Mouse (Mus musculus) adrenal gland, postnatal 10 days (tissue): ENCODE measurements around the gene Eaf1. TPM values are rescaled to one million over a fixed set of nuclear protein-coding genes. Genes with fewer than 3 reads are reported as not detected.
A peak's percentile ranks its signal among the peaks of the same experiment; 100 is the strongest.

Experiments
- DNase-seq: peaks from one replicate; pipeline ENCODE4 v3.0.0; 2021; ENCODE audit warnings: mixed read lengths
- total RNA-seq, 2 experiments: library from RNA; stranded (reverse); gene quantifications; 2 replicates each; pipeline ENCODE4 v1.2.3; 2021

The Eaf1 gene
- total RNA-seq, 2 experiments from 2014 or later, result 30.9 to 38.7 TPM

GRCm38 (mm10) chr14:31509911-31510310 is 15.7 kb downstream of the Eaf1 start:
- peak; percentile 78 for DNase-seq

GRCm38 (mm10) chr14:31510322-31510721 is 16.1 kb downstream of the Eaf1 start:
- peak; percentile 8 for DNase-seq

- no peak for DNase-seq
Observed at GRCm38 (mm10) chr14:31515895-31516294, 21.7 kb downstream of the Eaf1 start.

- DNase-seq, result peak; percentile 19
Observed at GRCm38 (mm10) chr14:31519165-31519564, 25.0 kb downstream of the Eaf1 start.

GRCm38 (mm10) chr14:31521318-31521717 is 27.1 kb downstream of the Eaf1 start:
- no peak for DNase-seq

- DNase-seq, result no peak
Observed at GRCm38 (mm10) chr14:31525040-31525810, 31.0 kb downstream of the Eaf1 start.

- DNase-seq, result no peak
Observed at GRCm38 (mm10) chr14:31530847-31531246, 36.6 kb downstream of the Eaf1 start.

GRCm38 (mm10) chr14:31531506-31532148 is 37.4 kb downstream of the Eaf1 start:
- peak; percentile 34 for DNase-seq

- no peak for DNase-seq
Observed at GRCm38 (mm10) chr14:31532656-31533055, 38.5 kb downstream of the Eaf1 start.

GRCm38 (mm10) chr14:31537298-31537697 is 43.1 kb downstream of the Eaf1 start:
- no peak for DNase-seq

- DNase-seq, result no peak
Observed at GRCm38 (mm10) chr14:31543885-31544442, 49.8 kb downstream of the Eaf1 start.

- DNase-seq, result no peak
Observed at GRCm38 (mm10) chr14:31555021-31555420, 60.8 kb downstream of the Eaf1 start.

GRCm38 (mm10) chr14:31555963-31556434 is 61.8 kb downstream of the Eaf1 start:
- DNase-seq, result no peak

- no peak for DNase-seq
Observed at GRCm38 (mm10) chr14:31556526-31557260, 62.5 kb downstream of the Eaf1 start.

- no peak for DNase-seq
Observed at GRCm38 (mm10) chr14:31557273-31557672, 63.1 kb downstream of the Eaf1 start.

GRCm38 (mm10) chr14:31557784-31558183 is 63.6 kb downstream of the Eaf1 start:
- no peak for DNase-seq

GRCm38 (mm10) chr14:31559216-31559615 is 65.0 kb downstream of the Eaf1 start:
- no peak for DNase-seq

Other genes starting within 250 kb of the Eaf1 start
- 1 to 10 TPM; 9.1 to 9.2 TPM for gene Phf7, start 243.1 kb upstream of the Eaf1 start, total RNA-seq
- 10 to 100 TPM; 58.4 to 67.6 TPM for gene Bap1, start 242.9 kb upstream of the Eaf1 start, total RNA-seq
- 1 to 10 TPM in 1 of 2 experiments, under 1 TPM in 1; 0.99 to 1.2 TPM for gene Dnah1, start 170.5 kb upstream of the Eaf1 start, total RNA-seq
- gene Capn7, start 157.8 kb upstream of the Eaf1 start, total RNA-seq, result 10 to 100 TPM; 33.7 to 40.9 TPM
- gene Sh3bp5, start 58.3 kb upstream of the Eaf1 start, total RNA-seq, result 100 to 1,000 TPM; 107 to 135 TPM
- 10 to 100 TPM; 19.7 to 24.1 TPM for gene Mettl6, start 641 bp downstream of the Eaf1 start, total RNA-seq
- gene Colq, start 96.9 kb downstream of the Eaf1 start, total RNA-seq, result 1 to 10 TPM; 1.1 to 4.0 TPM
- 1 to 10 TPM; 4.6 to 7.4 TPM for gene Gm49387, start 146.5 kb downstream of the Eaf1 start, total RNA-seq
- gene Btd, start 146.6 kb downstream of the Eaf1 start, total RNA-seq, result 10 to 100 TPM; 43.9 to 48.6 TPM
- gene Hacl1, start 146.9 kb downstream of the Eaf1 start, total RNA-seq, result 100 to 1,000 TPM in 1 of 2 experiments, 10 to 100 TPM in 1; 86.3 to 159 TPM